ENCODE assay signal across 10 mouse cellular contexts in the genomic region with DNA sequence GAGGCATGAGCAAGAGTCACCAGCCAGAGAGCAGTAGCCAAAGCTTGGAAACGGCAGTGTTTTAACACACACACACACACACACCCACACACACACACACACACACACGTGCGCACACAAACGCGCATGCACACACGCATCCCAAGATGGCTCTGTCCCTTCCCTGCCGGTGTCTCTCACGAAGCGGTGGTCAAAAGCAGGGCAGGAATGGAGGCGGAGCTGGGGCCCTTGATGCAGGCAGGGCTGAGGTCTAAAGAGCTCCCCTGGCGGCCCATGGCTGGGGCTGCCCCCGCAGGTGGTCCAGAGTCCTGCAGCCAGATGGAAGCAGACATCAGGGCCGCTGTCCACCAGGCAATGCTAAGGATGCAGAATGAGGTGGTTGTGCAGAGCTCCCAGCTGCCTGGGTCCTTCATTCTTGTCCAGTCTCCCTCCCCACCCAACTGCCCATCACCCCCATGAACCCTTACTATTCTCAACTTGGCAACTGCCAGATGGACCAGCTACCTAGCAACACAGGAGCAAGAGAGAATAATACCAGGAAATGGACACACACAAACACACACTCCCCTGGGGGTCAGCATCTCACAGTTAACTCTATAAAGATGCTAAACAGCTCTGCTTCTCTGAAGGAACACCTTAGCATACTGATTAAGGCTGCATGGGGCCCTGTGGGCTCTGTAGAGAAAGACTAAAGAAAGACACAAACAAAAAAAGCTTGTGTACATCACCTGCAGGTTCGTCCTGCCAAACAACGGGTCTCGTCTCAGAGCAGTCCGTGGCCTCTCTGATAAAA. TPM values are rescaled to one million over a fixed set of nuclear protein-coding genes. Genes with fewer than 3 reads are reported as not detected.
DNase-seq lines count a peak whose midpoint lies in the region; ATAC-seq and TF ChIP-seq lines count a peak whose summit lies in the region.
"Had no signal": no experiment of that assay in that cellular context is flagged by ENCODE, and none has a peak within 500 bp of the region (broad histone marks: within the 10 kb centered on the region; RNA-seq: fewer than 3 reads in every experiment).

Gene Rimbp2, minus strand, starts transcription at position 209 of the 793 bp plus-strand sequence.

- no peak for TF ChIP-seq POLR2A in heart, adult 2 months (IDR thresholded peaks at IDR 0.05; ENCODE audit: insufficient read depth, low read depth, low read length)
- TF ChIP-seq POLR2A in cortical plate, adult 2 months (IDR thresholded peaks at IDR 0.05; ENCODE audit: extremely low read depth, insufficient read depth, low read length) = peak; percentile 70

- H3K27me3 ChIP-seq in heart, embryonic 12.5 days (replicated peaks) = peaks cover 46% of the 10 kb centered on the region
- no peaks in the 10 kb centered on the region for H3K27me3 ChIP-seq in heart, adult 2 months (ENCODE audit: control insufficient read depth, insufficient read depth, low read length)
- peaks cover 27% of the 10 kb centered on the region for H3K27me3 ChIP-seq in hindbrain, embryonic 10.5 days (ENCODE audit: insufficient read depth, poor library complexity, severe bottlenecking)
- H3K27me3 ChIP-seq in limb, embryonic 10.5 days (ENCODE audit: low read depth, poor library complexity, severe bottlenecking) = peaks cover 37% of the 10 kb centered on the region

- no peak within 1 kb of the TSS for H3K27ac ChIP-seq in heart, embryonic 12.5 days (ENCODE audit: poor library complexity, severe bottlenecking)
- no peak within 1 kb of the TSS for H3K27ac ChIP-seq in heart, adult 2 months
- H3K27ac ChIP-seq in cortical plate, adult 2 months (ENCODE audit: insufficient read depth, low read length) = peak within 1 kb of the TSS; percentile 93
- peak within 1 kb of the TSS; percentile 86 for H3K27ac ChIP-seq in hindbrain, embryonic 10.5 days
- peak within 1 kb of the TSS; percentile 63 for H3K27ac ChIP-seq in limb, embryonic 10.5 days
- H3K27ac ChIP-seq: macrophage had no signal

- peak within 1 kb of the TSS; percentile 51 for H3K4me3 ChIP-seq in heart, embryonic 12.5 days
- H3K4me3 ChIP-seq in heart, adult 2 months = no peak within 1 kb of the TSS
- H3K4me3 ChIP-seq in cortical plate, adult 2 months (ENCODE audit: insufficient read depth, low read length) = peak within 1 kb of the TSS; percentile 80
- H3K4me3 ChIP-seq in hindbrain, embryonic 10.5 days = peak within 1 kb of the TSS; percentile 65
- H3K4me3 ChIP-seq in limb, embryonic 10.5 days = peak within 1 kb of the TSS; percentile 58

- no peaks in the 10 kb centered on the region for H3K36me3 ChIP-seq in heart, embryonic 12.5 days
- no peaks in the 10 kb centered on the region for H3K36me3 ChIP-seq in heart, adult 2 months (ENCODE audit: control insufficient read depth, insufficient read depth, low read length)
- no peaks in the 10 kb centered on the region for H3K36me3 ChIP-seq in hindbrain, embryonic 10.5 days
- H3K36me3 ChIP-seq in limb, embryonic 10.5 days = no peaks in the 10 kb centered on the region

- peaks cover 20% of the 10 kb centered on the region for H3K4me1 ChIP-seq in heart, embryonic 12.5 days (replicated peaks)
- no peaks in the 10 kb centered on the region for H3K4me1 ChIP-seq in heart, adult 2 months (ENCODE audit: control insufficient read depth, insufficient read depth, low read length)
- no peaks in the 10 kb centered on the region for H3K4me1 ChIP-seq in cortical plate, adult 2 months (ENCODE audit: control insufficient read depth, insufficient read depth, low read length)
- H3K4me1 ChIP-seq in hindbrain, embryonic 10.5 days (replicated peaks) = peaks cover 25% of the 10 kb centered on the region
- peaks cover 23% of the 10 kb centered on the region for H3K4me1 ChIP-seq in limb, embryonic 10.5 days

- H3K79me2 ChIP-seq in heart, adult 2 months (replicated peaks; ENCODE audit: control insufficient read depth, insufficient read depth, low read length) = no peaks in the 10 kb centered on the region

- DNase-seq in heart, adult 2 months = no peak
- DNase-seq in hindbrain, embryonic 10.5 days (ENCODE audit: low spot score) = peak; percentile 81
- peak; percentile 76 for DNase-seq in limb, embryonic 10.5 days (ENCODE audit: low spot score)
- peak; percentile 62 for DNase-seq in retina, postnatal 7 days (ENCODE audit: low read depth, low spot score)
- DNase-seq in thymus, postnatal 25 days = no peak
- DNase-seq in lung, postnatal 36 days = no peak

- peak; percentile 40; the same call in 1 of the 2 replicates for ATAC-seq in heart, embryonic 12.5 days (ENCODE audit: insufficient number of reproducible peaks, low FRiP score)
- ATAC-seq: Patski had no signal

- H3K9me3 ChIP-seq in heart, embryonic 12.5 days (replicated peaks) = 0 out of 2 replicates have a peak, but pooled peaks cover 5% of the 10 kb centered on the region
- no peaks in the 10 kb centered on the region for H3K9me3 ChIP-seq in hindbrain, embryonic 10.5 days
- H3K9me3 ChIP-seq in limb, embryonic 10.5 days (replicated peaks) = no peaks in the 10 kb centered on the region

- no peak for TF ChIP-seq EP300 in heart, adult 2 months (IDR thresholded peaks at IDR 0.05; ENCODE audit: insufficient read depth, low read depth, low read length)

- 11% methylated on average over 17 of the region's 17 CpGs for WGBS in heart, embryonic 12.5 days
- WGBS in heart, adult 2 months = 12% methylated on average over 17 of the region's 17 CpGs
- WGBS in hindbrain, embryonic 10.5 days = 7% methylated on average over 17 of the region's 17 CpGs
- WGBS in limb, embryonic 10.5 days = 11% methylated on average over 17 of the region's 17 CpGs

- TF ChIP-seq CTCF in heart, adult 2 months (IDR thresholded peaks at IDR 0.05) = no peak
- TF ChIP-seq CTCF in cortical plate, adult 2 months (IDR thresholded peaks at IDR 0.05; ENCODE audit: extremely low read depth, insufficient read depth, low read length) = no peak

- H3K4me2 ChIP-seq in heart, embryonic 12.5 days = peak within 1 kb of the TSS; percentile 92

- intact Hi-C loops in heart, adult 2 months (cut with DNase I) = no loop called here

- H3K9ac ChIP-seq in heart, embryonic 12.5 days = peak within 1 kb of the TSS; percentile 48
- H3K9ac ChIP-seq in heart, adult 2 months (ENCODE audit: low read depth, low read length) = no peak within 1 kb of the TSS

RNA-seq across cellular contexts. Expression of gene Rimbp2, which starts in this region (rescaled TPM):
- polyA plus RNA-seq in heart, embryonic 12.5 days (2016; fragmentation: Nextera tagmentation; extraction: Ambion mirVana) = 0.10 and 0.13 TPM in 2 replicates
- total RNA-seq in heart, adult 2 months (2021) = under 1 TPM in 1 of 2 experiments, not detected in 1; 0.07 TPM
- polyA plus RNA-seq in heart, adult 2 months (2012; rRNA removed) = 0.06 and 0.15 TPM in 2 replicates
- 116 and 119 TPM in 2 replicates for polyA plus RNA-seq in cortical plate, adult 2 months (2012; rRNA removed)
- 0.98 and 1.3 TPM in 2 replicates for polyA plus RNA-seq in hindbrain, embryonic 10.5 days (2016; fragmentation: Nextera tagmentation; extraction: Ambion mirVana)
- 0.05 and 0.08 TPM in 2 replicates for polyA plus RNA-seq in limb, embryonic 10.5 days (2016; fragmentation: Nextera tagmentation; extraction: Ambion mirVana)
- polyA plus RNA-seq: macrophage, Patski had no signal

Comparison
In these comparisons a context has a peak if more than half of its experiments do, and no peak if none do; other contexts are left out.
1. RNA of gene Rimbp2 (polyA plus RNA-seq): 116 to 119 TPM in cortical plate, adult 2 months; 0.98 to 1.3 TPM in hindbrain, embryonic 10.5 days, 0.10 to 0.13 TPM in heart, embryonic 12.5 days, 0.05 to 0.08 TPM in limb, embryonic 10.5 days and 0.06 to 0.15 TPM in heart, adult 2 months; every median in the first group is over 10 times any median in the second.
2. Peak in ATAC-seq, H3K4me3 ChIP-seq, H3K9ac ChIP-seq and H3K4me2 ChIP-seq in heart, embryonic 12.5 days; RNA of the gene not detected or under 1 TPM.
3. Peak in DNase-seq, H3K4me3 ChIP-seq and H3K27ac ChIP-seq in limb, embryonic 10.5 days; RNA of the gene not detected or under 1 TPM.
4. H3K27ac ChIP-seq: peak in cortical plate, adult 2 months (single experiment) and hindbrain, embryonic 10.5 days (single experiment); none in heart, embryonic 12.5 days (single experiment) and heart, adult 2 months (single experiment).
5. DNase-seq: peak in hindbrain, embryonic 10.5 days (single experiment) and retina, postnatal 7 days (single experiment); none in heart, adult 2 months (0 of 2), thymus, postnatal 25 days (single experiment) and lung, postnatal 36 days (single experiment).